Mouse (Mus musculus) cortical plate, adult 2 months (tissue): Measurements from ENCODE around the gene Prickle1. TPM values are rescaled to one million over a fixed set of nuclear protein-coding genes. Genes with fewer than 3 reads are reported as not detected.

Experiments used
- H3K27ac ChIP-seq: fragments of 200-500 bp; 2 replicates; pipeline ENCODE4 v1.5.1; 2012; ENCODE audit warnings: low read length, control low read depth, inconsistent platforms; ENCODE audit not compliant: insufficient read depth
- H3K4me1 ChIP-seq: fragments of 200-500 bp; 2 replicates; pipeline ENCODE4 v1.6.1; 2011; ENCODE audit warnings: low read length; ENCODE audit not compliant: control insufficient read depth, insufficient read depth
- H3K4me3 ChIP-seq: fragments of 200-500 bp; 2 replicates; pipeline ENCODE4 v1.5.1; 2011; ENCODE audit warnings: mild to moderate bottlenecking, low read length, control low read depth; ENCODE audit not compliant: insufficient read depth
- CTCF ChIP-seq: fragments of 200-500 bp; IDR thresholded peaks from 2 replicates; pipeline ENCODE4 v1.5.1; 2011; ENCODE audit warnings: mild to moderate bottlenecking, control low read depth, low read length; ENCODE audit not compliant: insufficient read depth; ENCODE audit errors: extremely low read depth
- POLR2A ChIP-seq: fragments of 200-500 bp; IDR thresholded peaks from 2 replicates; pipeline ENCODE4 v1.6.1; 2011; ENCODE audit warnings: mild to moderate bottlenecking, low read length, control low read depth; ENCODE audit not compliant: insufficient read depth; ENCODE audit errors: extremely low read depth
- polyA plus RNA-seq: library from polyadenylated mRNA; depleted of rRNA; stranded (reverse); fragments of >200 nt; gene quantifications from 2 replicates; pipeline ENCODE4 v1.2.3, GENCODE M21; 2012

Gene Prickle1
- polyA plus RNA-seq, 1 experiment = 51.8 TPM

DNA sequence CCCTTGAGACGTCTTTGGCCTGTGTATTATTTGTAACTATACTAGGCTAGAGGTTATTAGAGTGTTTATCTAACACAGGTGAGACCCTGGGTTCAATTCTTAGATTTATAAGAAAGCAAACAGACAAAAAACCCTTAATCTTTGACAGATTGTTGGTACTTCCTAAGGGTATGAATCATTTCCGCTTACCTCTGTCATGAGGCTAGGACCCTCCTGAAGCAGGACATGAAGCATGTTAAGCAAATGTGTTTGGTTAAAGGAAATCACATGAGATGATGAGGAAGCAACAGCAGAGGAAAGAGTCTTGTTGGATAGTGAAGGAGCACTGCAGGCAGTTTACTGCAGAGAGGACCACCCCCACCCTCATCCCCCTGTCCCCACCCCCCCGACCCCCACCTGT is 110.4 kb downstream of the Prickle1 start:
- Histone ChIP-seq H3K27ac (no peak overlapping the region), H3K4me1 (peaks cover 2% of the 10 kb centered on the region; the same call in 1 of the 2 replicates), H3K4me3 (no peak overlapping the region)
- no peak for TF ChIP-seq CTCF
- no peak for TF ChIP-seq POLR2A

DNA sequence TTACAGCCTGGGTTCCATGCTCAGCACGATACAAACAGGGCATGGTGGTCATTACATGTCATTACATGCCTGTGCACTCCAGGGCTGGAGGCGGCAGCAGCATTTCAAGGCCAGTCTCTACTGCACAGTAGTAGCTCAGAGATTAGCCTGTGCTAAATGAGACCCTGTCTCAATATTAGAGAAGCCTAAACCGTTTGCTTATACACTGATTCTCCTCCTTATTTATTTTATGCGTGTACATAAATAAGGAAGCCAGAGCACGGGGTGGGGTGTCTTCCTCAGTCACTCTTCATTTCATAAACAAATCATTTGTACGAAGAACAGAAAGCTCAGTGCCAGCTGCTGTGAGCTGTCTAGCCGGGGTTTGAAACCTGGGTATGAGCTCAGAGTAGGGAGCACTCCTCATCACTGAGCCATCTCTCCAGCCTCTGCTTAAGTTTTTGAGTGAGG is 111.4 kb downstream of the Prickle1 start:
- no peak overlapping the region for H3K4me3 ChIP-seq
- H3K4me1 ChIP-seq = peaks cover 3% of the 10 kb centered on the region
- 0 out of 2 replicates have a peak overlapping the region, but pooled peaks have one; percentile 29 for H3K27ac ChIP-seq
- TF ChIP-seq POLR2A = no peak
- TF ChIP-seq CTCF = no peak

DNA sequence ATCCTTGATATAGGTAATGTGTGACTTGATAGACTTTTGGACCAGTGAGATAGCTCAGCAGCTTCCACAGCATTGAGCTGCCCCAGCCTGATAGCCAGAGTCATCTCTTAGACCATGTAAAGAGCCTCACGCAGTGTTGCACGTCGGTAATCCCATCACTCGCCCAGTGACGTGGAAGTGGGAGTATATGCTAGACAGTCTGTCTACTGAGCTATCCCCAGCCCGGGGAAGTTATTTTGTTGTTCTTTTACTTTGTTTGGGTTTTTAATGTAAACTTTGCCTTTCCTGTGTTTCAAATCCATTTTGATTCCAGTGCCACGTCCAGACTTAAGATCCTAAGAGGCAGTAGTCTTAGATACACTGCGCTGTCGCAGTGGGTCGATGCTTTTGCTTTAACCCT is 114.6 kb downstream of the Prickle1 start:
- Histone ChIP-seq H3K4me3 (no peak overlapping the region), H3K27ac (no peak overlapping the region), H3K4me1 (peaks cover 3% of the 10 kb centered on the region)
- no peak for TF ChIP-seq POLR2A
- no peak for TF ChIP-seq CTCF

DNA sequence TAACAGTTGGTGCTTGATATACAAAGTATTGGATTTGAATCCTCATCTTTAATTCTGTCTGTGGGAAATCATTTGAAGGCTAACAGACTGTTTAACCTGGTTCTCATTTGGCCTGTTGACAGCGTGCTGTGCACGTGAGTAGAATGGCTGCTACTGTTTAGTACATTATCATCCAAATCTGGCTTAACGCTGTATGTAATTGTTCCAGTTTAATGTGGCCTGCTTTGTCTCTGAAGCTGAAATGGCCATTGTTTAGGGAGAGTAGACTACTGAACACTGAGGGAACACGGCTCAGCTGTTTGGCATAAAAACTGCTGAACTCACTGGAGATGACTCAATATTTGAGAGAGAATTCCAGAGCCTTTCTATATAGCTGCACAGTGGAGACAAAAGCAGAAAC is 116.2 kb downstream of the Prickle1 start:
- TF ChIP-seq POLR2A (no peak), CTCF (no peak)

DNA sequence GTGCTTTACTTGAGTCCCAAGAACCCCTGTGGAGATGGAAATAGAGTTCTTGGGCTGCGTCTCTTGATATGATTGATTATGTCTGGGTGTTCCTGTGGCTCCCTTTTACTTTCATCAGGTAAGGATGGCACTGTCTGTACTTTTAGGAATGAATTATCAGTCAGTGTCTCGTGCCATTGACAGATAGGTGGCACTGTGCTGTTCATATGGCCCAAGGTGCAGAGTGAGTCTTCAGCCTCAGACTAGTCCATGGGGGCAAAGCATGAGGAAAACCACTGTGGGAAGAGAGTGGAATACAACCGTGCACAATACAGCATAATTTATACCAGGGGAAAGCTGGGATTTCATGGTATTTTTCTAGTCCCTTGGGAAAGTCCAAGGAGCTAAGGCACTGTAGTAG is 117.0 kb downstream of the Prickle1 start:
- Histone ChIP-seq H3K4me1 (peaks cover 3% of the 10 kb centered on the region; the same call in 1 of the 2 replicates), H3K4me3 (no peak overlapping the region), H3K27ac (no peak overlapping the region)
- no peak for TF ChIP-seq CTCF
- TF ChIP-seq POLR2A = no peak

More for the DNA sequence above, 116.2 kb downstream of the Prickle1 start:
- peaks cover 3% of the 10 kb centered on the region for H3K4me1 ChIP-seq
- H3K27ac ChIP-seq = no peak overlapping the region
- no peak overlapping the region for H3K4me3 ChIP-seq

DNA sequence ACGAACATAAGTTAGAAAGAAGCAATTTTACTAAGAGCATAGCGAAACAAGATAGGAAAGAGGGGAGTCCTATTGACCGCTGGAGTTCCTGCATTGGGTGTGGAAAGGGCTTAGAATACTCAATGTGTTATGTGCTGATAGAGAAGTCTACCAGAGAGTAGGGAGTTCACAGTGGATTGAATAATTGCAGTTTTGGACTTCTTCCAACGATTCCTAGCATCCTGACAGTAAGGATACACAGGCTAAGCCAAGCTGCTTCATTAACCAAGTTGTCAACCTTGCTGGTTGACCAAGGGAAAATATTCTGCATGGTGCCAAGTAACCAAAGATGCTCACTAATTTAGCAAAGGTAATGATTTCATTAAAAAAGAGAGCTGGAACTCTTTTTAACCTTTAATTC is 118.0 kb downstream of the Prickle1 start:
- Histone ChIP-seq H3K4me1 (peaks cover 3% of the 10 kb centered on the region; the same call in 1 of the 2 replicates), H3K4me3 (no peak overlapping the region), H3K27ac (no peak overlapping the region)
- TF ChIP-seq CTCF (no peak), POLR2A (no peak)

DNA sequence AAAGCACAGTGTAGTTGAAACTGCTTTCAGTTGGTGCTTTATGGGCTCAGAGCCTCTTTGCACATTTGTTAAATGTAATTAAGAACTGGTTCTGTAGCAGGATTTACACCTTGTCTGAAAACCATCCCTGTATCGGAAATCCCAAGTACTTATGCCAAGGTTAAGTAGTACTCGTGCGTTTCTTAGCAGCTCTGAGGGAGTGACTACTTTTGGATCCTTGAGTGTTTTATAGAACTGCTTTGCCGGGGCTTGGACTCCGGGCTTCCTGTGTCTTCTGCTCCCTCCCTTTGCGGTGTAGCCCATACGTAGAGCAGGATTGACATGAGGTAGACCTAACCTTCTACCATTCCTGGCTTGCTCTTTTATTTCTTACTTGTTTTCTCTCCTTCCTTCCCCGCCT is 120.0 kb downstream of the Prickle1 start:
- TF ChIP-seq CTCF (no peak), POLR2A (no peak)
- no peak overlapping the region for H3K27ac ChIP-seq

DNA sequence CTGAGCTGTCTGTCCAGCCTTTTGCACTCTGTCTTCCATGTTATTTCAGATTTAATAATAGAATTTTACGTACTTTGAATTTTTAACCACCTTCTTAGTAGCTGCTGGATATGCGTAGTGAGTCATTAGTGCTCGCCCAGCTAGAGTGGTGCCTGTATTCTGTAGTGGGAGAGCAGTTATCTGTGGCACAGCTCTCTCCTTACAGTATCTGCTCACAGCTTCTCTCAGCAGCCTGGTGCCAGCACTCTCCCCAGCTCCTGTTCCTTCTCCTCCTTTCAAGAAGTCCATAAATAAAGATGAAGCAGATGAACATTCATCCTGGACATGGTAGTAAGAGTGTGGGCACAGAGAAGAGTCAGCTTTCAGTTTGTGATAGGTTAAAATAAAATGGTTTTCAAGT is 121.4 kb downstream of the Prickle1 start:
- Histone ChIP-seq H3K27ac (no peak overlapping the region), H3K4me1 (peaks cover 2% of the 10 kb centered on the region; the same call in 1 of the 2 replicates), H3K4me3 (no peak overlapping the region)
- TF ChIP-seq CTCF = no peak
- TF ChIP-seq POLR2A = no peak

More for the DNA sequence above, 120.0 kb downstream of the Prickle1 start:
- H3K4me3 ChIP-seq = no peak overlapping the region
- peaks cover 3% of the 10 kb centered on the region; the same call in 1 of the 2 replicates for H3K4me1 ChIP-seq

DNA sequence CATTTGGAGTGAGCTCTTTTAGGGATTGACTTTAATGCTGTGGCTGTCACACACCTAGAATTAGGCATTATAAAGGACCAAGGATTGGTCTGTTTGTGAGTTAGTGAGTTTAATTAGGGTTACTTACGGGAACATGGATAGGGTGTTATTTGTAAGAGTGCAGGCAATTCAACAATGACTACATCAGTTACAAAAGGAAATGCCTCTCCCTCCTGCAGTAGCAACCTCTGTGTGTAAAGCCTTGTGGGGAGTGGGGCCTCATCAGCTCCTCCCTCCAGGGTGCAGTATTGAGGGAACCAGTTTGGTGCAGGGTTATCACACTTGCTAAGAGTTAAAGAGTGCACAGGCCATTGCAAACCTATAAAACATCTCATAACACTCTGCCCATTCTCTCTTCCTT is 123.6 kb downstream of the Prickle1 start:
- TF ChIP-seq CTCF (no peak), POLR2A (no peak)
- Histone ChIP-seq H3K4me1 (peaks cover 2% of the 10 kb centered on the region; the same call in 1 of the 2 replicates), H3K4me3 (no peak overlapping the region), H3K27ac (no peak overlapping the region)

DNA sequence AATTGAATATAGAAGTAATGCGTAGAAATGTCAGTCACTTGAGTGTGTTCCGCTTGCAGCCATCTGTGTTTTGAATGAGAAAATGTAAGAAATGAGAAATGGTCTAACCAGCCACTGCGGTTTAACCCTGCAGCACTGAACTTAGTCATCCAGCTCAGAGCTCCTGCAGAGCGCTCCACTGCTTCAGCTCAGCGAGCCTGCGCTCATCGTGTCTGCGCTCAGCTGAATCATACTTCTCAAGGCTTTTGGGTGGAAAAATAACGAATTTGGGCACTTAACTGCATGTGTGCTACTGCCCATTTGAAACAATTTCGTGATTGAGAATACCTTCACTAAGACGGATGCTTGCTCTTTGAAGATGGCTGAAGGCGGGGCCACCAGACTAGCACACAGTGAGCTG is 124.0 kb downstream of the Prickle1 start:
- Histone ChIP-seq H3K4me1 (peaks cover 2% of the 10 kb centered on the region; the same call in 1 of the 2 replicates), H3K27ac (no peak overlapping the region), H3K4me3 (no peak overlapping the region)
- no peak for TF ChIP-seq POLR2A
- no peak for TF ChIP-seq CTCF
